Mouse (Mus musculus): ENCODE results near the gene Dld.

Dld gene

DNA sequence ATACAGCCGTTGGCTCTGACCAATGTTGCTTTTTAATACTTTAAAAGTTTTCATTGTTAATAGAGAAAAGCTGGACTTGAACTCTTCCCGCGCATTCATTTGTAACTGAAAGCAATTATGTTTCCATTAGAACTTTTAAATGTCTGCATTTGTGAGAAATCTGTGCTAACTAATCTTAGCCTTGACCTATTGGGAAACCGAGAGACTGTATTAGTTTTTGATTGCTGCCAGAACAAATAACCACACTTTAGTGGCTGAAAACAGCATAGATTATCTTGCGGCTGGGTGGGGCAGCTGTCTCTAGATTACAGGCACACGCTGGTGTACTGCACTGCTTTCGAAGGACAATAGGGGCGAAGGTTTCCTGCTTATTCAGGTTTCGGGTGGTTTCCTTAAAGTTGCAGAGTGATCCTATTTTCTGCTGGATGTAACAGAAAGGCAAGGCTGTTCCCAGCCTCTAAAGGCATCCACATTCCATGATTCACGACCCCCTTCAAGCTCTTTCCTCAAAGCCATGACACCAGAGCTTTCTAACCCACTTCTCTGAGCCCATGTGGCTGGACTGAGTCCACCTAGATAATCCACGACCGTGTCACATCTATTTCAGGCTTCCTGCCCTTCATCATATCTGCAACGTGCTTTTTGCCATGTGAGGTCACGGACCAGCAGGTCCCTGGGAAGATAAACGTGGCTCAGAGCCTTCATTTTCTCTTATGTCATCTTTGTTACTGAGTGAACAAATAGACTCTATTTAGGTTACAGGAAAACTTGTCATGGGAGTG lies 57.7 kb downstream of the Dld start:
- DNase-seq: no peak

DNA sequence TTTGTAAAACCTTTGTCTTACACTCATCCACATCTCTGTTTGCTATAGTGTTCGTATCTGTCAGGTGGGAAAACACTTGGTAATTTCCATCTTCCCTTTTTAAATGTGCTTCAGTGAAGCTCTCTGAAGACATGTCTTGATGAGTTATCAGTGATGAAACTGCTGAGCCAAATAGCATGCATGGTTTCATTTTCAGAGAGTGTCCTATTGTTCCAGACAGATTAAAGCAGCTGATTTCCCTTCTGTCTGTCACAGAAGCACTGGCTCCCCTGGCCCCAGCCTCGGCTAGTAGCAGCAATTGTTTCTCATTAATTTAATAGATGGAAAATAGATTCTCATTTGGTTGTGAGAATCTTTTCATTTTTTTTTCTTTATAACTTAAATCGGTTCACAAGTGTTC lies 60.3 kb downstream of the Dld start:
- no peak for DNase-seq

DNA sequence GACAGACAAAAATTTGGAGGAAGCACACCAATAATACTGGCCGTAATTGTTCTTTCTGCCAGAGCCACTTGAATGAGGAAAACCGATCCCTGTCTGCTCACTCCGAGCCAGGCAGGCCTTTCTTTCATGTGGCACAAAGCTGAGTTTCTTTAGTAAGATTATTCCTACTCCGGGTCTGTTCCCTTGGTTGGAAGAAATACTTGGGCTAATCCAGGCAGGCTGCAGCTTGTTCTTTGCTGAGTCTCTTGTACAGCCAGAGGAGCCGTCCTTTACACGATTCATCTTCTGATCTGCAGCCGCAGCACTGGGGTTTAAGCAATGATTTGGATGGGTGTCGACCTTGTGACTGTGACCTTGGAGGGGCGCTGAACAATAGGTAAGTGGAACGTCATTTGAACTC lies 62.2 kb downstream of the Dld start:
- DNase-seq: no peak

DNA sequence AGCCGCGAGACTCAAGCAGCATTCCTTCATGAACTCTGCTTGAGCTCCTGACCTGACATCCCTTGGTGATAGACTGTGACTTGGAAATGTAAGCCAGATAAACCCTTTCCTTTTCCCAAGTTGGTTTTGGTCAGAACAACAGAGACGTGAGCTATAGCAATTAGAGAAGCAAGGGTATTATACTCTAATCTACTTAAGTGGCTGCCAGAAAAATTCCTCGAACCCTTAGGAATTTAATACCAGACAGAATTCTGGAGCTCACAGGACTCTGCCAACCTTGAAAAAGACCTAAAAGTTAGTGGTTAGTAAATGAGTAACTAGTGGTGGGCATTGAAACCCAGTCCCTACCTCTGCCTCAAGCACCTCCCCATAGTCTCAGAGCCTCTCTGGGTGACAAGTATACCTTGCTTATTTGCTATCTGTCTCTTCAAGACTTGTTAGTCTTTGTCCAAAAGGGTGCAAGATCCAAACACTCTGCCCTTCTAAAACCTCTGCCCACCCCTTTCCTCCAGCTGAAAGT lies 67.6 kb downstream of the Dld start:
- no peak for DNase-seq

DNA sequence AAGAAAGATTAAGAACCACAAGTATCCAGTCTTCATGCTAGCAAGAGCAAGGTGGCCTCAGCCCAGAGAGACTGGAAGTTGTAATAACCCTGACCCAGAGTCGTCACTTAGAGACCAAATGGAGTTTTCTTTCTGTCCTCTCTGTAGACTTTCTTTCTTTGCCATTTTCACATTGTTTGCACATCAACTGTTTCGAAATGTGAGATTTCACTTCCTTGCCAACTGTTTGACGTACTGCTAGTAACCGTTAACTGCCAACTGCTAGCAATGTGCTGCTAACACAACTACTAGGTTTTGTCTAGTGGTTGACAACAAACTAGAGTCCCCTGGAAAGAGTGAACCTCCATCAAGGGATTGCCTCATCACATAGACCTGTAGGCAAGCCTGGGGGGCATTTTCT lies 68.1 kb downstream of the Dld start:
- no peak for DNase-seq

- DNase-seq: no peak
Observed at GRCm38 (mm10) chr12:31282241-31282640, 69.0 kb downstream of the Dld start.

Measured in right cerebral cortex, postnatal 14 days (tissue).